Mouse (Mus musculus): ENCODE measurements around the gene C530008M17Rik.

DNA sequence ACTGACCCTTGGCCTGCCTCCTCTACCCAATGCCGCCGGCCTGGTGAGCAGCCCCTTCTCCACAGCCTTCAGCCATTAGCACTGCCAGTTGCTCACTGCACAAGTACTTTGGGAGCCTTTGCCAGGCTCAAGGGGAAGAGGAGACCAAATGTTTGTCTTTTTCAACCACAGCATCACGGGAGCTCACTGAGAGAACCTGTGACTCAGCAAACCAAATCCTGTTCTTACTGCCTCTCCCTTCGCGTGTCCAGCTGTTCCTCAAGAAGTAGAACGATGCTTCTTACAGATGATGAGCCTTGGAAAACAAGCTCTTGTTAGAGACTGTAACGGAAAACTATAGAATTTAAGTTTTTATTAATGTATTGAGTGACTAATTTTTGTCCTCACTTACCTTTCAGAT lies 12.1 kb upstream of the C530008M17Rik start:
- TF ChIP-seq CTCF (conservative IDR thresholded peaks at IDR 0.05; ENCODE audit: low read length) (no peak), NANOG (IDR thresholded peaks at IDR 0.05; ENCODE audit: borderline replicate concordance, low read length) (no peak)

Measured in E14TG2a.4 (cell line).